Mouse (Mus musculus) liver, adult 10 weeks (tissue): Measurements from ENCODE around the gene 1700016C15Rik. TPM values are rescaled to one million over a fixed set of nuclear protein-coding genes. Genes with fewer than 3 reads are reported as not detected.

ENCODE experiments used
- polyA plus RNA-seq: library from polyadenylated mRNA; stranded (reverse); fragments of 350-450 nt; fragmentation: Illumina TruSeq; extraction: RNeasy Lipid Tissue Mini Kit (QIAGEN cat#74804); gene quantifications from one replicate; pipeline ENCODE4 v1.2.3, GENCODE M21; 2014; ENCODE audit warnings: low read depth, low replicate concordance

Gene 1700016C15Rik
- not detected for polyA plus RNA-seq

GRCm38 (mm10) chr1:177729043-177730024 lies at the start of gene 1700016C15Rik:
1700016C15Rik (plus strand) TSS chr1:177729814.

GRCm38 (mm10) chr1:177796193-177796939 lies 66.8 kb downstream of the 1700016C15Rik start, which contains the start of gene Adss:
Adss (minus strand) TSS chr1:177796511.

Other genes starting within 250 kb of the 1700016C15Rik start
- 94.8 TPM for gene Adss, start 66.7 kb downstream of the 1700016C15Rik start, polyA plus RNA-seq